Mouse (Mus musculus) heart, embryonic 15.5 days (tissue): ENCODE results near the gene Trub1. TPM values are rescaled to one million over a fixed set of nuclear protein-coding genes. Genes with fewer than 3 reads are reported as not detected.

ENCODE experiments used
- ATAC-seq: fragments of 200-750 bp; cut with Nextera tagmentation; replicated peaks from 2 replicates; pipeline ENCODE4 v1.8.0; 2017; ENCODE audit warnings: low read depth, moderate TSS enrichment; ENCODE audit not compliant: insufficient number of reproducible peaks, insufficient read depth, low FRiP score
- H3K27ac ChIP-seq: fragments of 300-500 bp; sonication (generic); 2 replicates; pipeline ENCODE4 v1.5.1; 2015; ENCODE audit warnings: mild to moderate bottlenecking, inconsistent platforms
- H3K27me3 ChIP-seq: fragments of 300-500 bp; sonication (generic); 2 replicates; pipeline ENCODE4 v1.6.1; 2015; ENCODE audit warnings: inconsistent platforms
- H3K36me3 ChIP-seq: fragments of 300-500 bp; sonication (generic); 2 replicates; pipeline ENCODE4 v1.6.1; 2015; ENCODE audit warnings: mild to moderate bottlenecking, inconsistent platforms
- H3K4me1 ChIP-seq: fragments of 300-500 bp; sonication (generic); replicated peaks from 2 replicates; pipeline ENCODE4 v1.6.1; 2015; ENCODE audit warnings: inconsistent platforms
- H3K4me2 ChIP-seq: fragments of 300-500 bp; sonication (generic); 2 replicates; pipeline ENCODE4 v1.6.1; 2015; ENCODE audit warnings: inconsistent platforms, mild to moderate bottlenecking, moderate library complexity
- H3K4me3 ChIP-seq: fragments of 300-500 bp; sonication (generic); 2 replicates; pipeline ENCODE4 v1.5.1; 2015; ENCODE audit warnings: mild to moderate bottlenecking, inconsistent platforms
- H3K9ac ChIP-seq: fragments of 300-500 bp; sonication (generic); 2 replicates; pipeline ENCODE4 v1.6.1; 2015; ENCODE audit warnings: mild to moderate bottlenecking, inconsistent platforms
- H3K9me3 ChIP-seq: fragments of 300-500 bp; sonication (generic); replicated peaks from 2 replicates; pipeline ENCODE4 v1.6.1; 2016; ENCODE audit warnings: inconsistent platforms
- WGBS: fragments of 180-500 bp; shearing (Covaris S2); methylation state at CpG from one replicate; pipeline ENCODE4 v1.1.7; 2015; ENCODE audit warnings: mixed read lengths; 5-methylcytosine and 5-hydroxymethylcytosine counted together
- polyA plus RNA-seq: library from polyadenylated mRNA; unstranded; fragments of >200 nt; fragmentation: Nextera tagmentation; extraction: Ambion mirVana; gene quantifications from 2 replicates; pipeline ENCODE4 v1.2.1, GENCODE M21; 2015

The Trub1 gene
- polyA plus RNA-seq, 1 experiment from 2014 or later = 9.6 TPM

DNA sequence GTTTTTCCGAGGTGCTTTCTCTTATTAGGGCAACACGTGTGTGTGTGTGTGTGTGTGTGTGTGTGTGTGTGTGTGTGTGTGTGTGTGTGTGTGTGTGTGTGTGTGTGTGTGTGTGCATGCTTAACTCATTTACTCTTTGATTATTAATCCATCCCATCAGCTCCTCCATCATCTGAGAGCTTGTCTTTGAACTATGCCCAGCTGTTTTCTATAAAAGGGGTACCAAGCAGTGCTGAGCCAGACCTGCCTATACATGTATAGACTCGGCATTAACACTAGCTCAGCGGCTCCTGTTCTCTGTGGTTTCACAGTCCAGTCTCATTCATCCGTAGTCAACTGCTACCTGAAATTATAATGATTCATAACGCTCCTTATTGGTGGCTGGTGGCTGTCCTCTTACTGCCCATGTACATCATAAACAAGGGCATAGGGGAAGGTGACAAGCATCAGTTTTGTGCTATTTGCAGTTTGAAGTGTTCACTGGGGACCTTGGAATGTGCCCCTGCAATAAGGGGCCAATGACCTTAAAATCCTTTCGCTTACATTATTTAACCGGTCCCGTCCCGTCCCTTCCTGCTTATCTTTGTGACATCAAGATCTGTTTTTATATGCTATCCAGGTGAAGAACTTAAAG lies 45.5 kb downstream of the Trub1 start:
- Histone ChIP-seq H3K9me3 (no peaks in the 10 kb centered on the region), H3K36me3 (no peaks in the 10 kb centered on the region)

GRCm38 (mm10) chr19:57498884-57499410 lies 46.2 kb downstream of the Trub1 start:
- ATAC-seq = no peak
- H3K4me3 ChIP-seq = no peak overlapping the region
- no peak overlapping the region for H3K27ac ChIP-seq
- H3K9me3 ChIP-seq = no peaks in the 10 kb centered on the region
- 66% methylated on average over 6 of the region's 6 CpGs for WGBS
- no peak overlapping the region for H3K4me2 ChIP-seq
- H3K27me3 ChIP-seq = no peaks in the 10 kb centered on the region
- H3K9ac ChIP-seq = no peak overlapping the region
- no peaks in the 10 kb centered on the region for H3K4me1 ChIP-seq
- no peaks in the 10 kb centered on the region for H3K36me3 ChIP-seq

More for the DNA sequence above, 45.5 kb downstream of the Trub1 start:
- no peak overlapping the region for H3K4me2 ChIP-seq
- H3K4me3 ChIP-seq = no peak overlapping the region
- no peak overlapping the region for H3K27ac ChIP-seq
- ATAC-seq = no peak
- H3K4me1 ChIP-seq = no peaks in the 10 kb centered on the region
- no peak overlapping the region for H3K9ac ChIP-seq
- no peaks in the 10 kb centered on the region for H3K27me3 ChIP-seq
- 71% methylated on average over 10 of the region's 10 CpGs for WGBS

DNA sequence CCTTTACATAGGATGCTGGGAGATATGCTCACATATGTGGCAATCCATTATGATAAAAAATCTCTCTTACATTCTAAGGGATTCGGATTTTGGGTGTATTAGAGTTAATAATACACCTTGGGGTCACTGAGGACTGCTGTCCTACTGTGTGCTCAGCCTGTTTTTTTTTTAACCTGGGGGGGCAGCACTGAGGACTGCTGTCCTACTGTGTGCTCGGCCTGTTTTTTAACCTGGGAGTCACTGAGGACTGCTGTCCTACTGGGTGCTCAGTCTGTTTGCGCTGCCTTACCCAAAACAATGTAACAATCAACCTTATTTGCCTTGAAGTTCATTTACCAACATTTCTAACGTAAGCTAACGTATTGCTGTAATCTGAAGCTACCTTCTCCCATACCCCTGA lies 47.5 kb downstream of the Trub1 start:
- WGBS = 96% methylated on average over 5 of the region's 5 CpGs
- no peaks in the 10 kb centered on the region for H3K27me3 ChIP-seq
- no peaks in the 10 kb centered on the region for H3K4me1 ChIP-seq
- no peaks in the 10 kb centered on the region for H3K9me3 ChIP-seq
- no peak for ATAC-seq
- no peak overlapping the region for H3K27ac ChIP-seq
- H3K36me3 ChIP-seq = no peaks in the 10 kb centered on the region
- H3K9ac ChIP-seq = no peak overlapping the region
- no peak overlapping the region for H3K4me3 ChIP-seq
- no peak overlapping the region for H3K4me2 ChIP-seq

GRCm38 (mm10) chr19:57503144-57503543 lies 50.4 kb downstream of the Trub1 start:
- Histone ChIP-seq H3K27ac (no peak overlapping the region), H3K9ac (no peak overlapping the region), H3K36me3 (no peaks in the 10 kb centered on the region), H3K4me3 (no peak overlapping the region), H3K27me3 (no peaks in the 10 kb centered on the region), H3K9me3 (no peaks in the 10 kb centered on the region), H3K4me1 (no peaks in the 10 kb centered on the region), H3K4me2 (no peak overlapping the region)
- ATAC-seq = no peak
- 69% methylated on average over 6 of the region's 6 CpGs for WGBS

- ATAC-seq = no peak
- no peak overlapping the region for H3K4me2 ChIP-seq
- H3K4me1 ChIP-seq = peaks cover 8% of the 10 kb centered on the region
- H3K4me3 ChIP-seq = no peak overlapping the region
- H3K36me3 ChIP-seq = no peaks in the 10 kb centered on the region
- no peak overlapping the region for H3K27ac ChIP-seq
- H3K9me3 ChIP-seq = no peaks in the 10 kb centered on the region
- 85% methylated on average over 25 of the region's 25 CpGs for WGBS
- H3K9ac ChIP-seq = no peak overlapping the region
- H3K27me3 ChIP-seq = no peaks in the 10 kb centered on the region
Measured at GRCm38 (mm10) chr19:57505048-57505932, 52.6 kb downstream of the Trub1 start.

DNA sequence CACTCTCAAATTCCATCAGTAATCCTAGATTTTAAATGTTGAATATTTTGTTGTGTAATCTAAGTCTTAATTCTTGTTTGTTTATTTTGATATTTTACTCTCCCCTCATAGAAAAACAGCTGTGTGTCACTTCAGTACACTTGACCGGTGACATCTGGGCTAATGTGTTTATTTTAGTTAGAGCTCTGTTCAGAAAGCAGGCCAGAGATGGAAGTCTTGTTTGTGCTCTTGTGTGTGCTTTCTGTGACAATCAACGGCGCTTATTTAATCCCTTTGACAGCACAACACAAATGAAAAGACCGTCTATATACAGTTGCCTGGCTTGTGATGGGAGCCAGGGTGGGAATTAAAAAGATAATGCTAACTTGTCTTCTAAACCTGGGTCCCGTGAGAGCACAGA lies 53.9 kb downstream of the Trub1 start:
- H3K4me2 ChIP-seq = no peak overlapping the region
- no peak overlapping the region for H3K9ac ChIP-seq
- no peak overlapping the region for H3K27ac ChIP-seq
- 49% methylated on average over 5 of the region's 5 CpGs for WGBS
- H3K9me3 ChIP-seq = no peaks in the 10 kb centered on the region
- ATAC-seq = no peak
- peaks cover 12% of the 10 kb centered on the region for H3K4me1 ChIP-seq
- no peak overlapping the region for H3K4me3 ChIP-seq
- no peaks in the 10 kb centered on the region for H3K27me3 ChIP-seq
- no peaks in the 10 kb centered on the region for H3K36me3 ChIP-seq

DNA sequence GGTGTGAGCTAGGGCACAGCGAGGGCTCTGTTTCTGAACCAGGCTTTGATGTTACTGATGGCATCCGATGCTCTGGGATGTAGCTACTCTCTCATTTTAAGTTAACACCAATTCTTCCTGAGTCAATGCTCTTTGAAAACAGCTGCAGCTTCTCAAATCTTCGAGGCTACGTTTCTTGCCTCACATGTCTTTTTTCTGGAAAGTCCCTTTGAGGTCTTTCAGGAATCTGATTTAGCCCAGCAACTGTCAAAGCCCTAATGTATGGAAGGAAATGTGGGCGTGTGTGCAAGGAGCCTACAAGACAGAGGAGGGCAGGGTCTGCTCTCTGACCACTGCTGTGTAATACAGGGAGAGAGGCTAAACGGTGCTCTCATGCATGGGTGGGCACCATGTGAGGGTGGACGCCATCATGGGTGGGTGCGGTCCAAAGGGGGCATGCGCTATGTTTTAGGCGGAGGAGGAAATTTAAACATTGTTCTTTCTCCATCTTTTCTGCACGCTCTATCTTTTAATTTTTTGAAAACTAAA lies 55.6 kb downstream of the Trub1 start:
- 77% methylated on average over 11 of the region's 11 CpGs for WGBS
- Histone ChIP-seq H3K4me2 (no peak overlapping the region), H3K9ac (no peak overlapping the region), H3K36me3 (no peaks in the 10 kb centered on the region), H3K4me3 (no peak overlapping the region), H3K9me3 (no peaks in the 10 kb centered on the region), H3K27me3 (no peaks in the 10 kb centered on the region), H3K4me1 (peaks cover 12% of the 10 kb centered on the region), H3K27ac (no peak overlapping the region)
- no peak for ATAC-seq

- H3K27ac ChIP-seq = peak overlapping the region; percentile 48; the same call in 1 of the 2 replicates
- H3K4me1 ChIP-seq = peaks cover 12% of the 10 kb centered on the region
- 0 out of 2 replicates have a peak overlapping the region, but pooled peaks have one; percentile 15 for H3K9ac ChIP-seq
- peak overlapping the region; percentile 49 for H3K4me2 ChIP-seq
- ATAC-seq = peak; percentile 58
- H3K9me3 ChIP-seq = no peaks in the 10 kb centered on the region
- H3K27me3 ChIP-seq = no peaks in the 10 kb centered on the region
- 23% methylated on average over 14 of the region's 14 CpGs for WGBS
- H3K4me3 ChIP-seq = no peak overlapping the region
- no peaks in the 10 kb centered on the region for H3K36me3 ChIP-seq
Measured at GRCm38 (mm10) chr19:57509758-57510319, 57.1 kb downstream of the Trub1 start.

- no peak for ATAC-seq
- H3K4me2 ChIP-seq = peak overlapping the region; percentile 49; the same call in 1 of the 2 replicates
- H3K9me3 ChIP-seq = no peaks in the 10 kb centered on the region
- peaks cover 12% of the 10 kb centered on the region for H3K4me1 ChIP-seq
- no peak overlapping the region for H3K27ac ChIP-seq
- 86% methylated on average over 11 of the region's 11 CpGs for WGBS
- no peaks in the 10 kb centered on the region for H3K27me3 ChIP-seq
- no peaks in the 10 kb centered on the region for H3K36me3 ChIP-seq
- no peak overlapping the region for H3K9ac ChIP-seq
- H3K4me3 ChIP-seq = no peak overlapping the region
Measured at GRCm38 (mm10) chr19:57510836-57511235, 58.1 kb downstream of the Trub1 start.

- ATAC-seq = no peak
- H3K9ac ChIP-seq = no peak overlapping the region
- H3K4me3 ChIP-seq = no peak overlapping the region
- H3K27me3 ChIP-seq = no peaks in the 10 kb centered on the region
- H3K36me3 ChIP-seq = no peaks in the 10 kb centered on the region
- no peak overlapping the region for H3K27ac ChIP-seq
- peaks cover 12% of the 10 kb centered on the region for H3K4me1 ChIP-seq
- H3K9me3 ChIP-seq = no peaks in the 10 kb centered on the region
- 82% methylated on average over 9 of the region's 9 CpGs for WGBS
- no peak overlapping the region for H3K4me2 ChIP-seq
Measured at GRCm38 (mm10) chr19:57513123-57513522, 60.4 kb downstream of the Trub1 start.

DNA sequence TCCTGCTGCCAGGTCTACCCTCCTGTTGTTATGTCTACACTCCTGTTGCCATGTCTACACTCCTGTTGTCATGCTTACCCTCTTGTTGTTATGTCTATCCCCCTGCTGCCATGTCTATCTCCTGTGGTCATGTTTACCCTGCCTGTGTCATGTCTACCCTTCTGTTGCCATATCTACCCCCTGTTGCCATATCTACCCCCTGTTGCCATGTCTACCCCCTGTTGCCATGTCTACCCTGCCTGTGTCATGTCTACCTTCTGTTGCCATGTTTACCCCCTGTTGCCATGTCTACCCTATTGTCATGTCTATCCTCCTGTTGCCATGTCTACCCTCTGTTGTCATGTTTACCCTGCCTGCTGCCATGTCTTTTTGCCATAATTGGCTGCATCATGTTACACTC lies 69.0 kb downstream of the Trub1 start:
- H3K4me2 ChIP-seq = no peak overlapping the region
- no peak overlapping the region for H3K27ac ChIP-seq
- H3K9ac ChIP-seq = no peak overlapping the region
- no peaks in the 10 kb centered on the region for H3K9me3 ChIP-seq
- peaks cover 2% of the 10 kb centered on the region; the same call in 1 of the 2 replicates for H3K27me3 ChIP-seq
- no peaks in the 10 kb centered on the region for H3K36me3 ChIP-seq
- no peak for ATAC-seq
- H3K4me3 ChIP-seq = no peak overlapping the region
- no peaks in the 10 kb centered on the region for H3K4me1 ChIP-seq
